Mouse (Mus musculus): Measurements from ENCODE around the gene Ccdc148. TPM values are rescaled to one million over a fixed set of nuclear protein-coding genes. Genes with fewer than 3 reads are reported as not detected.

Gene Ccdc148
- polyA plus RNA-seq, 1 experiment from 2014 or later, result 1.6 TPM

GRCm38 (mm10) chr2:58956770-58957300, 203.6 kb downstream of the Ccdc148 start:
- 57% methylated on average over 2 of the region's 2 CpGs for WGBS
- Histone ChIP-seq H3K27ac (ENCODE audit: low read length) (no peak overlapping the region), H3K4me1 (ENCODE audit: control insufficient read depth, insufficient read depth, low read length) (no peaks in the 10 kb centered on the region), H3K36me3 (ENCODE audit: control insufficient read depth, insufficient read depth, low read length) (no peaks in the 10 kb centered on the region), H3K4me2 (replicated peaks; ENCODE audit: low read depth, low read length) (no peak overlapping the region), H3K9me3 (ENCODE audit: control insufficient read depth, low read depth, low read length) (no peaks in the 10 kb centered on the region), H3K4me3 (ENCODE audit: low read depth, low read length) (no peak overlapping the region), H3K27me3 (ENCODE audit: control insufficient read depth, insufficient read depth, low read length) (no peaks in the 10 kb centered on the region), H3K9ac (replicated peaks; ENCODE audit: low read depth, low read length) (no peak overlapping the region)
- no peak for ATAC-seq (ENCODE audit: insufficient number of reproducible peaks, insufficient read depth, low FRiP score, low read depth)

- no peaks in the 10 kb centered on the region for H3K36me3 ChIP-seq (ENCODE audit: control insufficient read depth, insufficient read depth, low read length)
- H3K27ac ChIP-seq (ENCODE audit: low read length), result no peak overlapping the region
- H3K4me3 ChIP-seq (ENCODE audit: low read depth, low read length), result no peak overlapping the region
- no peak overlapping the region for H3K9ac ChIP-seq (replicated peaks; ENCODE audit: low read depth, low read length)
- H3K4me1 ChIP-seq (ENCODE audit: control insufficient read depth, insufficient read depth, low read length), result no peaks in the 10 kb centered on the region
- no peaks in the 10 kb centered on the region for H3K27me3 ChIP-seq (ENCODE audit: control insufficient read depth, insufficient read depth, low read length)
- ATAC-seq (ENCODE audit: insufficient number of reproducible peaks, insufficient read depth, low FRiP score, low read depth), result no peak
- H3K9me3 ChIP-seq (ENCODE audit: control insufficient read depth, low read depth, low read length), result no peaks in the 10 kb centered on the region
- 89% methylated on average over 2 of the region's 2 CpGs for WGBS
- no peak overlapping the region for H3K4me2 ChIP-seq (replicated peaks; ENCODE audit: low read depth, low read length)
These were observed 204.1 kb downstream of the Ccdc148 start for GRCm38 (mm10) chr2:58956351-58956750.

DNA sequence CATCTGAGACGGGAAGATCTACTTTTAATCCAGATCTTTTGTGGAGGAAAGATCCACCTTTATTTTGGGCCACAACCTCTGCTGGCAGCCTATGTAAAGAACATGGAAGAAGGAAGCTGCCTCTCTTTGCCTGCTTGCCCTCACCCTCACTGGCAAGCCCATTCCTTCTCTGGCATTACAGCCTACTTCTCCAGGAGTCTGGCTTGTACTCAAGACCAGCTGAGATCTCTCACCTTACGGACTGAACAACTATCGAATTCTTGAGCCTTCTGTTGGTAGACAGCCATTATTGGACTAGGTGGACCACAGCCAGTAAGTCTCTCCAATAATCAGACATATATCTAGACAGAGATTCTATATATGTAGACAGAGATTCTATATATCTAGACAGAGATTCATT, 208.4 kb downstream of the Ccdc148 start:
- no peak overlapping the region for H3K4me2 ChIP-seq (replicated peaks; ENCODE audit: low read depth, low read length)
- ATAC-seq (ENCODE audit: insufficient number of reproducible peaks, insufficient read depth, low FRiP score, low read depth), result no peak
- no peaks in the 10 kb centered on the region for H3K4me1 ChIP-seq (ENCODE audit: control insufficient read depth, insufficient read depth, low read length)
- H3K9me3 ChIP-seq (ENCODE audit: control insufficient read depth, low read depth, low read length), result no peaks in the 10 kb centered on the region
- no peaks in the 10 kb centered on the region for H3K36me3 ChIP-seq (ENCODE audit: control insufficient read depth, insufficient read depth, low read length)
- no peak overlapping the region for H3K9ac ChIP-seq (replicated peaks; ENCODE audit: low read depth, low read length)
- H3K27ac ChIP-seq (ENCODE audit: low read length), result no peak overlapping the region
- H3K27me3 ChIP-seq (ENCODE audit: control insufficient read depth, insufficient read depth, low read length), result no peaks in the 10 kb centered on the region
- 87% methylated on average over 3 of the region's 3 CpGs for WGBS
- no peak overlapping the region for H3K4me3 ChIP-seq (ENCODE audit: low read depth, low read length)

GRCm38 (mm10) chr2:58948796-58949195, 211.7 kb downstream of the Ccdc148 start:
- H3K4me2 ChIP-seq (replicated peaks; ENCODE audit: low read depth, low read length), result no peak overlapping the region
- H3K4me3 ChIP-seq (ENCODE audit: low read depth, low read length), result no peak overlapping the region
- WGBS, result 83% methylated on average over 7 of the region's 7 CpGs
- H3K9ac ChIP-seq (replicated peaks; ENCODE audit: low read depth, low read length), result no peak overlapping the region
- no peak for ATAC-seq (ENCODE audit: insufficient number of reproducible peaks, insufficient read depth, low FRiP score, low read depth)
- no peaks in the 10 kb centered on the region for H3K9me3 ChIP-seq (ENCODE audit: control insufficient read depth, low read depth, low read length)
- H3K27me3 ChIP-seq (ENCODE audit: control insufficient read depth, insufficient read depth, low read length), result no peaks in the 10 kb centered on the region
- no peak overlapping the region for H3K27ac ChIP-seq (ENCODE audit: low read length)
- H3K36me3 ChIP-seq (ENCODE audit: control insufficient read depth, insufficient read depth, low read length), result no peaks in the 10 kb centered on the region
- 0 out of 2 replicates have a peak, but pooled peaks cover 2% of the 10 kb centered on the region for H3K4me1 ChIP-seq (ENCODE audit: control insufficient read depth, insufficient read depth, low read length)

DNA sequence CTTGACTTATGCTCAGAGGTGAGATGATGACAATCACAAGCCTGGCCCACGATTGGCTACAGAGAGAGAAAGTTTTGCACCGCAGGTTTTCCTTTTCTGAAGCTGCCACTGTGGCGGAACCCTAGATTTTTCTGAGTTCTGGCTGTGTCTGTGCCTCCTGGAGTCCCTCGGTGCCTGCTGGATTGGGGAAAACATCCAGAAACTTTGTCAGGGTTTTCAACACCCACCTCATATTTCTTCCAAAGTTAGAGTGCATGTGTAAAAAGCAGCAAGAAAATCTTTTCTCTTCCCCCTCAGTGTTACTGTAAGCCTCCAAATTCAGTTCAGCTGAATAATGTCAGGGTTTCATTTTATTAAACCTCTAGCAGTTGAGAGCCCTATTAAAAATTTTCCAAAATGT, 219.1 kb downstream of the Ccdc148 start:
- no peak for ATAC-seq (ENCODE audit: insufficient number of reproducible peaks, insufficient read depth, low FRiP score, low read depth)
- H3K4me1 ChIP-seq (ENCODE audit: control insufficient read depth, insufficient read depth, low read length), result no peaks in the 10 kb centered on the region
- H3K4me2 ChIP-seq (replicated peaks; ENCODE audit: low read depth, low read length), result no peak overlapping the region
- 78% methylated on average over 4 of the region's 4 CpGs for WGBS
- no peak overlapping the region for H3K4me3 ChIP-seq (ENCODE audit: low read depth, low read length)
- H3K27ac ChIP-seq (ENCODE audit: low read length), result no peak overlapping the region
- H3K9ac ChIP-seq (replicated peaks; ENCODE audit: low read depth, low read length), result no peak overlapping the region
- H3K27me3 ChIP-seq (ENCODE audit: control insufficient read depth, insufficient read depth, low read length), result no peaks in the 10 kb centered on the region
- no peaks in the 10 kb centered on the region for H3K9me3 ChIP-seq (ENCODE audit: control insufficient read depth, low read depth, low read length)
- H3K36me3 ChIP-seq (ENCODE audit: control insufficient read depth, insufficient read depth, low read length), result no peaks in the 10 kb centered on the region

GRCm38 (mm10) chr2:58925551-58925950, 234.9 kb downstream of the Ccdc148 start:
- no peak for ATAC-seq (ENCODE audit: insufficient number of reproducible peaks, insufficient read depth, low FRiP score, low read depth)
- WGBS, result 93% methylated on average over 2 of the region's 2 CpGs

GRCm38 (mm10) chr2:58918351-58918750, 242.1 kb downstream of the Ccdc148 start:
- H3K9ac ChIP-seq (replicated peaks; ENCODE audit: low read depth, low read length), result no peak overlapping the region
- no peak overlapping the region for H3K4me3 ChIP-seq (ENCODE audit: low read depth, low read length)
- WGBS, result 45% methylated on average over 4 of the region's 4 CpGs
- no peaks in the 10 kb centered on the region for H3K4me1 ChIP-seq (ENCODE audit: control insufficient read depth, insufficient read depth, low read length)
- H3K9me3 ChIP-seq (ENCODE audit: control insufficient read depth, low read depth, low read length), result no peaks in the 10 kb centered on the region
- no peak overlapping the region for H3K27ac ChIP-seq (ENCODE audit: low read length)
- no peaks in the 10 kb centered on the region for H3K36me3 ChIP-seq (ENCODE audit: control insufficient read depth, insufficient read depth, low read length)
- H3K27me3 ChIP-seq (ENCODE audit: control insufficient read depth, insufficient read depth, low read length), result no peaks in the 10 kb centered on the region
- no peak overlapping the region for H3K4me2 ChIP-seq (replicated peaks; ENCODE audit: low read depth, low read length)
- no peak for ATAC-seq (ENCODE audit: insufficient number of reproducible peaks, insufficient read depth, low FRiP score, low read depth)

More at GRCm38 (mm10) chr2:58925551-58925950, 234.9 kb downstream of the Ccdc148 start:
- no peaks in the 10 kb centered on the region for H3K9me3 ChIP-seq (ENCODE audit: control insufficient read depth, low read depth, low read length)
- H3K4me1 ChIP-seq (ENCODE audit: control insufficient read depth, insufficient read depth, low read length), result no peaks in the 10 kb centered on the region
- H3K36me3 ChIP-seq (ENCODE audit: control insufficient read depth, insufficient read depth, low read length), result no peaks in the 10 kb centered on the region
- H3K27ac ChIP-seq (ENCODE audit: low read length), result no peak overlapping the region
- H3K27me3 ChIP-seq (ENCODE audit: control insufficient read depth, insufficient read depth, low read length), result no peaks in the 10 kb centered on the region
- H3K9ac ChIP-seq (replicated peaks; ENCODE audit: low read depth, low read length), result no peak overlapping the region
- no peak overlapping the region for H3K4me2 ChIP-seq (replicated peaks; ENCODE audit: low read depth, low read length)
- H3K4me3 ChIP-seq (ENCODE audit: low read depth, low read length), result no peak overlapping the region

DNA sequence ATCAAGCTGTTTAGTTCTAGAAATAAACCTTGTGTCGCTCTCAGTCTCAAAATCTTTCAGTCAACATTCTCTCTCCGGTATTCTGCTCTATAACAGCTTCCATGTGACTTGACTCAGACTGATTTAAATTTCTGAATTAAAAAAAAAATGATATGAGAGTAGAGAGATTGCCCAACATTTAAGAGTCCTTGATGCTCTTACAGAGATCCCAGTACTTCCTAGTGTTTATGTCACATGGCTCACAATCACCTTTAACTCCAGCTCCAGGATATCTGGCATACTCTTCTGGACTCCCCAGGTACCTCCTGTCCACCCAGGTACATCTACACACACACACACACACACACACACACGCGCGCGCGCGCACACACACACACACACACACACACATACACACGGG, 248.1 kb downstream of the Ccdc148 start:
- no peak for ATAC-seq (ENCODE audit: insufficient number of reproducible peaks, insufficient read depth, low FRiP score, low read depth)
- no peaks in the 10 kb centered on the region for H3K9me3 ChIP-seq (ENCODE audit: control insufficient read depth, low read depth, low read length)
- H3K27me3 ChIP-seq (ENCODE audit: control insufficient read depth, insufficient read depth, low read length), result no peaks in the 10 kb centered on the region
- no peaks in the 10 kb centered on the region for H3K4me1 ChIP-seq (ENCODE audit: control insufficient read depth, insufficient read depth, low read length)
- H3K36me3 ChIP-seq (ENCODE audit: control insufficient read depth, insufficient read depth, low read length), result no peaks in the 10 kb centered on the region
- 96% methylated on average over 9 of the region's 9 CpGs for WGBS
- H3K4me2 ChIP-seq (replicated peaks; ENCODE audit: low read depth, low read length), result no peak overlapping the region
- H3K27ac ChIP-seq (ENCODE audit: low read length), result no peak overlapping the region
- no peak overlapping the region for H3K9ac ChIP-seq (replicated peaks; ENCODE audit: low read depth, low read length)
- no peak overlapping the region for H3K4me3 ChIP-seq (ENCODE audit: low read depth, low read length)

GRCm38 (mm10) chr2:58906814-58907516, 253.5 kb downstream of the Ccdc148 start:
- Histone ChIP-seq H3K4me2 (replicated peaks; ENCODE audit: low read depth, low read length) (no peak overlapping the region), H3K9me3 (ENCODE audit: control insufficient read depth, low read depth, low read length) (no peaks in the 10 kb centered on the region), H3K4me1 (ENCODE audit: control insufficient read depth, insufficient read depth, low read length) (no peaks in the 10 kb centered on the region), H3K36me3 (ENCODE audit: control insufficient read depth, insufficient read depth, low read length) (no peaks in the 10 kb centered on the region), H3K4me3 (ENCODE audit: low read depth, low read length) (no peak overlapping the region), H3K27ac (ENCODE audit: low read length) (no peak overlapping the region), H3K9ac (replicated peaks; ENCODE audit: low read depth, low read length) (no peak overlapping the region), H3K27me3 (ENCODE audit: control insufficient read depth, insufficient read depth, low read length) (no peaks in the 10 kb centered on the region)
- no peak for ATAC-seq (ENCODE audit: insufficient number of reproducible peaks, insufficient read depth, low FRiP score, low read depth)
- WGBS, result 38% methylated on average over 14 of the region's 14 CpGs
